Mouse (Mus musculus) hindbrain, embryonic 16.5 days (tissue): ENCODE data around the gene Nfyc. TPM values are rescaled to one million over a fixed set of nuclear protein-coding genes. Genes with fewer than 3 reads are reported as not detected.

Experiments used
- ATAC-seq: fragments of 200-750 bp; cut with Nextera tagmentation; 2 replicates; pipeline ENCODE4 v1.8.0; 2017; ENCODE audit warnings: moderate TSS enrichment, moderate library complexity
- H3K27ac ChIP-seq: fragments of 300-500 bp; sonication (generic); 2 replicates; pipeline ENCODE4 v1.5.1; 2014; ENCODE audit warnings: low read depth, mild to moderate bottlenecking, control low read depth, low read length, moderate library complexity
- H3K27me3 ChIP-seq: fragments of 300-500 bp; sonication (generic); replicated peaks from 2 replicates; pipeline ENCODE4 v1.6.1; 2014; ENCODE audit warnings: low read length; ENCODE audit not compliant: control insufficient read depth, insufficient read depth
- H3K36me3 ChIP-seq: fragments of 300-500 bp; sonication (generic); 2 replicates; pipeline ENCODE4 v1.6.1; 2014; ENCODE audit warnings: mild to moderate bottlenecking, low read length, moderate library complexity, mixed read lengths; ENCODE audit not compliant: control insufficient read depth, insufficient read depth
- H3K4me1 ChIP-seq: fragments of 300-500 bp; sonication (generic); 2 replicates; pipeline ENCODE4 v1.6.1; 2014; ENCODE audit warnings: low read depth, low read length; ENCODE audit not compliant: control insufficient read depth, insufficient read depth
- H3K4me2 ChIP-seq: fragments of 300-500 bp; sonication (generic); 2 replicates; pipeline ENCODE4 v1.6.1; 2014; ENCODE audit warnings: mild to moderate bottlenecking, low read length, control low read depth, moderate library complexity
- H3K4me3 ChIP-seq: fragments of 300-500 bp; sonication (generic); 2 replicates; pipeline ENCODE4 v1.5.1; 2014; ENCODE audit warnings: mild to moderate bottlenecking, low read length, control low read depth, moderate library complexity
- H3K9ac ChIP-seq: fragments of 300-500 bp; sonication (generic); 2 replicates; pipeline ENCODE4 v1.6.1; 2014; ENCODE audit warnings: low read depth, mild to moderate bottlenecking, control low read depth, low read length, moderate library complexity
- H3K9me3 ChIP-seq: fragments of 300-500 bp; sonication (generic); 2 replicates; pipeline ENCODE4 v1.6.1; 2014; ENCODE audit warnings: mild to moderate bottlenecking, low read length, moderate library complexity; ENCODE audit not compliant: control insufficient read depth
- WGBS: fragments of 180-500 bp; shearing (Covaris S2); extraction: QIAGEN DNeasy Blood & Tissue Kit; methylation state at CpG from one replicate; pipeline ENCODE4 v1.1.7; 2014; 5-methylcytosine and 5-hydroxymethylcytosine counted together
- polyA plus RNA-seq: library from polyadenylated mRNA; unstranded; fragments of >200 nt; fragmentation: Nextera tagmentation; extraction: Ambion mirVana; gene quantifications from 2 replicates; pipeline ENCODE4 v1.2.1, GENCODE M21; 2015

The Nfyc gene
- polyA plus RNA-seq, 1 experiment from 2014 or later = 75.8 TPM

DNA sequence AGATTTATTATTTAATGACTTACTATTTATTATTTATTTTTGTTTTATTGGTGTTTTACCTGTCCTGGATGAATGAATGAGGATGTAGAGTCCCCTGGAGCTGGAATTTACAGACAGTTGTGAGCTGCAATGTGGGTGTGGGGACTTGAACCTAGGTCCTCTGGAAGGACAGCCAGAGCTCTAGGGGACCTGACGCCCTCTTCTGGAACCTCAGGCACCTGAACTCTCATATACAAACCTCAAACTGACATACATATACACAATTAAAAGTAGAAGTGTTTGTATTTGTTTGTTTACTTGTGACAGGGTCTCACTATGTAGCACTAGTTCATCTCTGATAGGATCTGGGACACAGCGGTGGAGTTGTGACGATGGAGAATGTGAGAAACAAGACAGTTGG, 10.0 kb upstream of the Nfyc start:
- Histone ChIP-seq H3K36me3 (no peaks in the 10 kb centered on the region), H3K27me3 (no peaks in the 10 kb centered on the region), H3K4me3 (no peak overlapping the region), H3K4me1 (no peaks in the 10 kb centered on the region), H3K4me2 (no peak overlapping the region), H3K27ac (no peak overlapping the region), H3K9me3 (no peaks in the 10 kb centered on the region), H3K9ac (no peak overlapping the region)
- 89% methylated on average over 3 of the region's 3 CpGs for WGBS
- ATAC-seq = no peak

GRCm38 (mm10) chr4:120830767-120831166, 605 bp downstream of the Nfyc start:
- Histone ChIP-seq H3K4me2 (no peak overlapping the region), H3K9me3 (no peaks in the 10 kb centered on the region), H3K27ac (no peak overlapping the region), H3K36me3 (no peaks in the 10 kb centered on the region), H3K27me3 (no peaks in the 10 kb centered on the region), H3K4me1 (no peaks in the 10 kb centered on the region), H3K9ac (no peak overlapping the region), H3K4me3 (no peak overlapping the region)
- WGBS = 79% methylated on average over 5 of the region's 5 CpGs
- no peak for ATAC-seq

- 96% methylated on average over 6 of the region's 6 CpGs for WGBS
- Histone ChIP-seq H3K36me3 (no peaks in the 10 kb centered on the region), H3K4me2 (peak overlapping the region; percentile 82), H3K9me3 (no peaks in the 10 kb centered on the region), H3K27me3 (no peaks in the 10 kb centered on the region), H3K4me1 (peaks cover 13% of the 10 kb centered on the region), H3K4me3 (no peak overlapping the region; the same call in 1 of the 2 replicates), H3K9ac (no peak overlapping the region), H3K27ac (peak overlapping the region; percentile 100)
- no peak for ATAC-seq
Observed at GRCm38 (mm10) chr4:120826418-120826817, 5.0 kb downstream of the Nfyc start.

GRCm38 (mm10) chr4:120825577-120826326, 5.6 kb downstream of the Nfyc start:
- peak; percentile 96 for ATAC-seq
- Histone ChIP-seq H3K36me3 (no peaks in the 10 kb centered on the region), H3K4me2 (peak overlapping the region; percentile 82), H3K9ac (peak overlapping the region; percentile 96), H3K27ac (peak overlapping the region; percentile 100), H3K4me1 (peaks cover 13% of the 10 kb centered on the region), H3K4me3 (peak overlapping the region; percentile 83), H3K9me3 (no peaks in the 10 kb centered on the region), H3K27me3 (no peaks in the 10 kb centered on the region)
- under 1% methylated on average over 44 of the region's 55 CpGs for WGBS

- Histone ChIP-seq H3K9me3 (no peaks in the 10 kb centered on the region), H3K9ac (peak overlapping the region; percentile 96), H3K4me3 (peak overlapping the region; percentile 83), H3K27me3 (no peaks in the 10 kb centered on the region), H3K36me3 (no peaks in the 10 kb centered on the region), H3K4me2 (peak overlapping the region; percentile 82), H3K27ac (peak overlapping the region; percentile 100), H3K4me1 (peaks cover 13% of the 10 kb centered on the region)
- under 1% methylated on average over 31 of the region's 53 CpGs for WGBS
- peak; percentile 94 for ATAC-seq
Observed at GRCm38 (mm10) chr4:120825100-120825553, 6.2 kb downstream of the Nfyc start.

DNA sequence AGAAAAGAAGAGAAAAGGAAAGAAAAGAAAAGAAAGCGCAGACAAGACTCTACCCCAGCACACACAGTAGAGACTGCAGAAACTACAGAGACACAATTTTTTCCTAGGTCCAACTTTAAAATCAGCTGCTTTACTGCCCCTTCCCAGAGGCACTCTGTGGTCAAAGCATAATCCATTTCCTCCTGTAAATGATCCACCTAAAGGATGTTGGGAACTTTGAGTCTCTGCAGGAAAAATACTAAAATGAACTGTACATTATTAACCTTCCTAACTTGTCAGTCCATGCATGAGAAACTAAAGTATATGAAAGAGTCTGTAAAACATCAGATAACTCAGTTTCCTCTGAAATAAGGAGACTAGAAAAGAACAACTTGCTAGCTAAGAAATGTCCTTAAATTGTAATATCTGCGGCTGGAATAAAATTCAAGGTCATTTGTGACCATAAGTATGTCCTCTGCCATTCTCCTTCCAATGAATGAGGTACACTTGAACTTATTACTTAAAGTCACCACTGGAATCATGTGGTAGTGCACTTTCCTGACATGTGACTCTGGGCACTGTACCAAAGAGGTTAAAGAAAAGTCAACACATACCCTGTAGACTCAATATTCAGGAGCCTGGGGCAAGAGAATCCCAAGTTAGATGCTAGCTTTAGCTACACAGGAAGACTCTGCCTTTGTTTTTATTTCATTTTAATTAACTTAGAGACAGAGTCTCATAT, 9.0 kb downstream of the Nfyc start:
- Histone ChIP-seq H3K4me3 (no peak overlapping the region), H3K9me3 (no peaks in the 10 kb centered on the region), H3K4me1 (peaks cover 13% of the 10 kb centered on the region), H3K36me3 (no peaks in the 10 kb centered on the region), H3K27me3 (no peaks in the 10 kb centered on the region), H3K27ac (no peak overlapping the region), H3K4me2 (no peak overlapping the region), H3K9ac (no peak overlapping the region)
- 95% methylated on average over 2 of the region's 2 CpGs for WGBS
- ATAC-seq = no peak

DNA sequence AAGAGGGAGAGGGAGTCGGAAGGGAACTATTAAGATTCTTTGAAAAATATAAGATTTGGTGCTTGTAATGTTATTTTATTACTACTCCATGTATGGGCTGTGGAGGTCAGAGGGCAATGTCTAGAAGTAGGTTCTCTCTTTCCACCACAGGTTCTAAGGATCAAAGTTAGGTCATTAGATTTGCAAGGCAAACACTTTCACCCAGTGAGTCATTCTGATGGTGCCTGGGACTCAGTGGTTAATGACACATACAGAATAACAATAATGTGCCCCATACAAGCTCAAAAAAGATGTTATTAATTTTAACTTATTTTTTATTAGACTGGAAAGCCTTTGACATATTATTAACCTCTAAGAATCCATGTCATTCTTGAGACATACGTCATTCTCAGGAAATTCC, 11.5 kb downstream of the Nfyc start:
- Histone ChIP-seq H3K27ac (no peak overlapping the region), H3K4me1 (peaks cover 20% of the 10 kb centered on the region), H3K4me2 (no peak overlapping the region), H3K27me3 (no peaks in the 10 kb centered on the region), H3K9ac (no peak overlapping the region), H3K36me3 (no peaks in the 10 kb centered on the region), H3K9me3 (no peaks in the 10 kb centered on the region), H3K4me3 (no peak overlapping the region)
- WGBS = 93% methylated on average over 2 of the region's 2 CpGs
- no peak for ATAC-seq

DNA sequence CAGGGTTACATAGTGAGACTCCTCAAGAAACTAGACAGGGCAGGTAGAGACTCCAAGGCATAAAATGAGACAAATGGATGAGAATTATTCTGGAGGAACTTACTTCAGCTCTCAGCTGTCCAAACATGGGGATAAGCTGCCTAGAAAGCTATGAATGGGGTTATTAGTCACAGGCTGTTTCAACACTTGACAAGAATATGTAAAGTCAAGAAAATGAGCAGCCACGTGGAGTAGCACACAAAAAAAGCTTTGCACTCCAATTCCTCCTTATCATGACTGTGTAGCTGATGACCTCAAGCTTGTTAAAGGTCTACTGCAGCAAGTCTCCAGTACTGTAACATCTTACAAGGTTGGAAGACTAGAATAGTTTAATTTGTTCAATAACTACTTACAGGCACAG, 12.1 kb downstream of the Nfyc start:
- no peak for ATAC-seq
- 46% methylated on average over 1 of the region's 1 CpGs for WGBS
- no peaks in the 10 kb centered on the region for H3K27me3 ChIP-seq
- H3K9me3 ChIP-seq = no peaks in the 10 kb centered on the region
- H3K4me2 ChIP-seq = no peak overlapping the region
- peaks cover 18% of the 10 kb centered on the region for H3K4me1 ChIP-seq
- no peak overlapping the region for H3K4me3 ChIP-seq
- H3K36me3 ChIP-seq = no peaks in the 10 kb centered on the region
- no peak overlapping the region for H3K9ac ChIP-seq
- no peak overlapping the region for H3K27ac ChIP-seq

- H3K9ac ChIP-seq = no peak overlapping the region
- H3K4me2 ChIP-seq = no peak overlapping the region
- H3K27ac ChIP-seq = no peak overlapping the region
- ATAC-seq = no peak
- peaks cover 20% of the 10 kb centered on the region for H3K4me1 ChIP-seq
- no peaks in the 10 kb centered on the region for H3K36me3 ChIP-seq
- 89% methylated on average over 2 of the region's 2 CpGs for WGBS
- no peaks in the 10 kb centered on the region for H3K9me3 ChIP-seq
- no peak overlapping the region for H3K4me3 ChIP-seq
- no peaks in the 10 kb centered on the region for H3K27me3 ChIP-seq
Observed at GRCm38 (mm10) chr4:120817951-120818350, 13.4 kb downstream of the Nfyc start.
